Mouse (Mus musculus) lung, postnatal 14 days (tissue): ENCODE data around the gene Vps37b.

Experiments used
- DNase-seq: peaks from one replicate; pipeline ENCODE4 v3.0.0; 2021

Gene Vps37b

DNA sequence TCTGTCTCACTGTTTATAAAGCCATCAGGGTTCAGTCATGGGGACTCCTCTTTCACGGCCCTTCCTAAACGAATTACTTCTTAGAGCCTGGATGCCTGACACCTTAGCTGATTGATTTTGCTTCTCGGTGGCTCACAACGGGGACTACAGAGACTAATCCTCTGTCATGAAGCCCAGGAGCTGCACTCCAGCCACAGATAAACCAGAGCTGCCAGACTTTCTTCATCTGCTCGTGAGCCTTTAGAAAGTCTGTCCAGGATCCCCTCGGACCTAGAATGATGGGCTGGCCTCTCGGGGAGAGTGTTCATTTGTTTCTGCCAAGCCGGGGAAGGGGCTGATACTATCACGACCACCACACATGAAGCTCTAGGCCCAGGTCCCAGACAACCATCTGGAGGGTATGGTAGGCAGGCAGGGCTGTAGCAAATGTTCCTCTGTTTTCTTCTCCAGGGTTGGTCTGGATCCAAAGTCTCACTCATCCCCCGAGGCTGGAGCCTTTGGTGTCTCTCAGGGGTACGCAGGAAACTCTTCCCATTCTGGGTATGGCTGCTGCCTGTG, 13.5 kb upstream of the Vps37b start:
- DNase-seq: no peak

DNA sequence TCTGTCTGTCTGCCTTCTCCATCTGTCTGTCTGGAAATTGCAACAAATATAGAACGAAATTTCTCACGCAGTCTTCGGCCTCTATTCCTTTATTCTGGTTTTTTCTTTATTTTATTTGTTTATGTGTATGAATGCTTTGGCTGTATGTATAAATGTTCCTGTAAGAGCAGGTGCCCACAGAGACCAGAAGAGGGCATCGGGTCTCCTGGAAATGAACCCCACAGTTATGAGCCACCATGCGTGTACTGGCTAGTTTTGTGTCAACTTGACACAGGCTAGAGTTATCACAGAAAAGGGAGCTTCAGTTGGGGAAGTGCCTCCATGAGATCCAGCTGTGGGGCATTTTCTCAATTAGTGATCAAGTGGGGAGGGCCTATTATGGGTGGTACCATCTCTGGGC, 11.9 kb upstream of the Vps37b start:
- no peak for DNase-seq

DNA sequence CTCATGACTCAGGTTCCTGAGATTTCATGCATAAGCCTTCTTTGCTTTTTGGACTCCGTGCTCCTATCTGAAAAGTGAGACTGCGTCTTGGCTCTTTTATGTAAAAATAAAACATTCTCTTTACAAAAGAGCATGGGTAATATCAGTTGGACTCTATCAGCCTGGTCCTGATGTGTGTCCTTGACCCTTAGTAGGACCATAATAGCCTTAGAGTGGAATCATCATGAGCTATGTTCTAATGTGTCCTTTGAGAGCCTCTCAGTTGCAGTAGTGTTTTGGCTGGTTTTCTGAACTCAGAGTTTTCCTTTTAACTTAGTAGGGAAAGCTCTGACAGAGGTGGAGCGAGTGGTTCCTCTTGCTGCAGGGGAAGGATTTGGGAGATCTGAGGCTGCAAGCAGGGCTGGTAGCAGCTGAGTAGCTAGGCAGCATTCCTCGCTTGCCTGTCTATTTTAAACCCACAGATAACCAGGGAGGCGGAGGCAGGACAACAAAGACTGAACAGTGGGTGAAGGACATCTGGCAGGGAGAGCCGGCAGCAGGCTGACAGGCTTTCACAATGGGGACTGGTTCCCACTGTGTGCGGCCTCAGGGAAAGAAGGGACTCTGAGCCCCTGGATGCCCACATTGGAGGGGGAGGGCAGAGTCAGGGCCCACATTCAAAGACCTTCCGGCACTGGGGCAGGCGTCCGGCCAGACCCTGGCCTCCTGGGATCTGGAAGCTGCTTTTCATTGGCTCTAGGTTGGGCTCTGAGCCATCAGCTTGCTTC, 11.3 kb upstream of the Vps37b start:
- DNase-seq: no peak

DNA sequence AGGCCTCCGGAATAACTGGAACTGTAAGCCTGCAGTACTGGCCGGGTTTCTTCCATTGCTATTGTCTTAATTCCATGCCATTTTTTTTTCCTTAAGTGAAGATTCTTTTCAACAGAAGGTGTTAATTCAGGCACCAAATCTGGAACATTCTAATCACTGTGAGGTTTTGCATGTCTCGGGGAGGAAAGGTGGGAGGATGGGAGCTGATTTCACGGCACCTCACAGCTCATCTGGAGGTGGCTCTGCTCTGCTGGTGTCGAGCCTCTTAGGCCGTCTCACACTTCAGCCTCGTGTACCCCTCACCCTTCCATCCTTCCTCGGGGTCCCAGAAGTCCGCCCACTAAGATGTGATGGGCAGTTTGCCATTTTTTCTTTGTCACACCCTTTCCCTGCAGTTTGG, 9.0 kb upstream of the Vps37b start:
- no peak for DNase-seq

DNA sequence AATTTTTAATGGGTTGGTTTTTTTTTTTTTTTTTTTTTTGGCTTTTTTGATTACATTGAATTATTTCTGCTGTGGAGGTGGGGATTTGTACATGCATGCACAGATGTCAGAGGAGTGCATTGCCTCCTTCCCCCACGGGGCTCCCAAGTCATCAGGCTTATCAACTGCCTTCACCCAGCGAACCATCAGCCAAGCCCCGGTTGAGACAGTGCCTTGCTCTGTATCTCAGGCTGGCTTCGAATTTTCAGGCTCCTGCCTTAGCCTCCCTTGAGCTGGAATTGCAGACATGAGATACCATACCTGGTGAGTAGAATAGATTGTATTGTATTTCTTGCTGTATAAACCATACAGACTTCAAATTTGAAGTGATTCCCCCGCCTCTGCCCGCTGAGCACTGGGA, 7.5 kb upstream of the Vps37b start:
- no peak for DNase-seq

DNA sequence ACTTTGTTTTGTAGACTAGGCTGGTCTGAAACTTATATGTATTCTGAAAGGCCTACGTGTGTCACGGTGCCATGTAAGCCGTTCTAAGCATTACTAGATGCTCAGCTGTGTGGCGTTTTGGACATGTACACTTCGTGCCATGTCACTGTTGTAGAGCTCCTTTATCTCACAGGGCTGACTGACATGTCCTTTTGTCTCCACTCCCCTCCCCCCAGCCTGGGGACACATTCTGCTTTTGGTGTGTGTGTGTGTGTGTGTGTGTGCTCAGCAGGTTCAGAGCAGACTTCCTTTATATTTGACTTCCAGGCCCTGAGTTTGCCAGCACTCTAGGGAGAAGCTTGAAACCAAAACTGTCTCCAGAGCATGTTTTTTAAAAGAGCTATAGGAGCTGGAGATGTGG, 4.8 kb upstream of the Vps37b start:
- DNase-seq: no peak

DNA sequence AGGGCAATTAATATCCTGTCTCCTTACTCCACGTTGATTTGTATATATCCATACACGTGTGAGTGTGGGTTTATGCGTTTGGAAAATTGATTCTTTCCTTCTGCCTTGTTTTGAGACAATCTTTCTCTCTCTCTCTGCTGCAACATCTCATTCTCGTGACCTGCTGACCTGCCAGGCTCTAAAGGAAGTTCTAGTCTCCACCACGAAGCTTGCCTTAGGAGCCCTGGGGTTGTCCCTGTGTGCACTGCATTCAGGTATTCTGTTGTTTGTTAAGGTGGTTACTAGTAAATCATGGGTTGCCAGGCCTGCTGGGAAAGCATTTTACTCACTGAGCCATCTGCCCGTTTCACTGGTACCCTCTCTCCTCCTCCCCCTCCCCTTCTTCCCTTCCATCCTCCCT, 4.3 kb upstream of the Vps37b start:
- DNase-seq: no peak

DNA sequence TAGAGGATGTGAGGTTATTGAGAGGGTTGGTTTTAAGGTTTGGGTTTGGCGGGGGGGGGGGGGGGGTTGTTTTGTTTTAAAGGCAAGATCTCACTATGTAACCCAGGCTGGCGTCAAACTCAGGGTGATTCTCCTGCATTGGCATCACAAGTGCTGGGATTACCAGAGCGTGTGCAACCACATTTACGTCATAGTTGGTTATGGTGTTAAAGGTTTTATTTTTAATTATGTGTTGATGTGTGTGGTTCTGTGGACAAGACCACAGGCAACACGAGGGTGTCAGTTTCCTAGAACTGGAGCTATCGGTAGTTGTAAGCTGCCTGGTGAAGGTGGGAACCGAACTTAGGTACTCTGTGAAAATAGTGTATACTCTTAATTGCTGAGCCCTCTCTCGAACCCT, 3.7 kb upstream of the Vps37b start:
- DNase-seq: no peak

DNA sequence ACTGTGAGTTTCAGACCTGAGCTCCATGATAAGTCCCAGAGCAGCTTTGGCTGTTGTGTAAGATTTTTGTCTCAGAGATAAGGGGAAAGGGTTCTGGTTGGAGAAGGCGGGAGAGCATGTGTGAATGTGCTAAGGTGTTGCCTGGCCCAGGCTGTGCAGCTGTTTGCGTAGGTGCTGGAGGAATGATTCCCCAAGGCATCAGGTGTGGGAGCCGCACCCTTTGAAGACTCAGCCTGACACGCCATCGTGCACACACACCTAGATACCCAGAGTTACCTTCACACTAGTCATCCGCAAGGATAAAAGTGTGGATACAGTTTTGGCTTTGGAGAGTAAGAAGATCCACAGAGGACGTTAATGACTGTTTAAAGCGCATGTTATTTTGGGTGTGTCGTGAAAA, 3.3 kb upstream of the Vps37b start:
- no peak for DNase-seq

DNA sequence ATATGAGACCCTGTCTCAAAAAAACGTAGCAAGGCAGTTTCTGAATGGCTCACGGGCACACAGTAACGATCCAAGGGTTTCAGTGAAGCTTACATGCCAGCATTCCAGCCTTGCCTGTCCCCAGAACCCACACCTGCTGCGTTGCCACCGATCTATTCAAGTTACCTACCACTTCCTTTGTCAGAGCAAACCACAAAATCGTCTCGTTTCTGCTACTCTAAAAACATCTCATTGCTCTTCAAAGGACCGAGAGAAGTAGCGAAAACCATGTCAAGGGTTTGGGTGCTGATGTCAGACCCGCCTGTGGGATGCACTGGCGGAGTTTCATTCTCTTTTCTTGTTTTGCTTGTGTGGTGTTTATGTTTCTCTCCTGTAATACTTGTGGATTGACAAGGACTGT, 2.4 kb upstream of the Vps37b start:
- DNase-seq: no peak

DNA sequence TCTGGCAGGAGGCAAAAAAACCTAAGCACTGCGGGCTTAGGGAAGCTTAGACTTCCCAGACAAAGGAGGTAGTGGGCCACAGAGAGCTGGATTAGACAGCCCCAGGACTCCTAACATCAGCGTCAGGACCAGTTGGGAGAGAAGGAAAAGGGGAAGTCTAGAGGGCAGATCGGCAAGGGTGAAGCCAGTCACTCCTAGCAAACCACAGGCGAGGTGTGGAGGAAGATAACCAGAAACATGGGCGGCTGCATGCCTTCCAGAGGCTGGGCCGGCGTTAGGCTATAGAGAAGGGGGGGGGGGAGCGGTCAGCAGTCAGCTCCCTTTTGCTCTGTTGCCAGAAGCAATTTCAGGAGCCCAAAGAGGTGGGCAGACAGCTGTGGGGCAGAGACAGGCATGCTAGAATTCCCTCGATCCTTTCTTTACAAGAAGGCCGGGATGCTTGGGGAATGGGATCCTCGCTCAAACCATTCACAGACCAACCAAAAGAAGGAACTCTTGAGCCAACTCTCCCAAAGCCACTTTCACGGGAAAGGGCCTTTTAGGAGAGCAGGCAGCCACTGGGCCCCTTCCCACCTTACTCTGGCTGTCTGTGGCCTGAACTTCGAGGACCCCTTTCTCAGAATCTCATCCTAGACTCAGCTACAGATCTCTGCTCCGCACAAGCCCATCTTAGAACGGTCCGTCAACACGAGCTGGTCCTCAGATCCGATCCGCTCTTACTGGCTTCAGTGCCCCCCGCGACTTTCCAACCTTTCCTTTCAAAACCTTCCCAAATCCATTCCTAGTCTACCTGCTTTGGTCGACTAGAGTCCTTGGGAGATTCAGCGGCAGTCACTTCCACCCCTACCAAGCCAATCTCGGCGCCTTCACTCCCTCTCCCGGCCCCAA, 758 bp downstream of the Vps37b start:
- no peak for DNase-seq

DNA sequence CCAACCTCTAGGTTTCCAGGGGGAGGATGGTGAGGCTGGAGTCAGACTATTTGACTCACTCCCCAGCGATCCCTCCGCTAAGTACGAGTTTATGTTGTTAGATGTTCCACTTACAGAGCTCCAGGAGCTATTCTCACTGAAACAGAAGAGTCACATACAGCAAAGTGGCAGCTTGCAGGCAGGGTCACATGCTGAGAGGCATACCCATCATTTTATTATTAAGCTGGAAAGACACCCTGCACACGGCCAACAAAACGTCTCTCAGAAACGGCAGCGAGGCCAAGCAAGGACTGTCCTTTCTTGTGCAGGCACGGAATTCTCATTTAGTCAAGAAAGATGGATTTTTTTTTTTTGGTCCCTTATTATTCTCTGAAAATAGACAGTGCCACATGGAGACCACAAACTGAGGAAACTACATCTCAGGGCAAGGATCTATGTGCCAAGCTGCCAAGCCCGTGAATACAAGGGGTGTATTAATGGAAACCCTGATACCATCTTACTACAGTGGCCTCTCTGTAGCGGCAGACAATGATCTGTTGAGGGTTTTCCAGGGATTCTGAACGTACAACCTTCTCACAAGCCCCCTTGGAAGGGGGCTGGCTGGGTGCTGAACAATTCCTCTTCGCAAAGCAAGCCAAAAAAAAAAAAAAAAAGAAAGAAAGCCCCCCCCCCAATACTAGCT, 1.5 kb downstream of the Vps37b start:
- no peak for DNase-seq

DNA sequence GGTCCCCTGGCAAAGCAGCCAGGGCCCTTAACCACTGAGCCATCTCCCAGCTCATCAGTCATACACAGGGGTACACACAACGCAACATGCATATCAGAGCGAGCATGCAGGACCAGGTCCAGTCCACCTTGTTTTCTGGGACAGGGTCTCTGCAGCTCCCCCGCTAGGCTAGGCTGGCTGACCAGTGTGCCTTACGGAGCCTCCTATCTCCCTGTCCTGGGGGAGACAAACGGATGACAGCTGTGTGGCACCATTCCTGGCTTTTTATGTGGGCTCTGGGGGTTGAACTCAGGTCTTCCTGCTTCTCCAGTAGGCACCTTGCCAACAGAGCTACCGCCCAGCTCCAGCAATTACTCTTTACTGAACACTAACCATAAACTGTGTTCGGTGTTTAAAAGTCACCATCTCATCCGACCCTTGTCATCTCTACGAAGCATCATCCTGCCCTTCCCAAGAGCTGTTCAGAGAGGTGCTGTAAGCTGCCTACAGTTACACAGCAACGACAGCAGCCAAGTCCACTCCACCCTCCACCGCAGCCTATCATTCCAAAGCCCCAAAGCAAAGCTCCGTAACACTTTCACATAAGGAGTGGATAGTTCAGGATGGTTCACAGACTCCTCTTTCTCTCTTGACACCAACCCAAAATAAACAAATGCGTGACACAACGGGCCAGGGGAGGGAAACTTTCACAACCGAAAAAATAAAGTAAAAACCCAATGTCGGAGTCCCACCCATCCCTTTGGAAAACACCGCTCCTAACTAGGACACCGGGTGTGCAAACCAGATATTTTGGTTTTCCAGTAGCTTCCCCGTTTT, 2.6 kb downstream of the Vps37b start:
- DNase-seq: no peak

DNA sequence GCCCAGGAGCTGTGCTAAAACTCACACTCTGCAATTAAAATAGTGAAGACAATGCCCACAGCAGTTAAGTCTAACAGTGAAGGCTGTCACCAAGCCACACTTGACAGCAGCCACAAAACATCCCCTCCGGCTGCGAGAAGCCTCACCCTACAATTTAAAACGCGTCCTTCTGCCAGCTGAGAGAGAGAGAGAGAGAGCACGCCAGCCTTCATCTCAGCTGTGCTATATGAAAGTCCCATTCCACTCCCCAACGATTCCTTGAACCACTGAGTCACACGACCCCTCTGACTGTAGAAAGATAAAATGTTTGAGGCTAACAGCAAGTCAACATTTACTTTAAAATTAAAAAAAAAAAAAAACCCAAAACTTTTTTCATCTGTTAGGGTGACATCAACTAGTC, 3.4 kb downstream of the Vps37b start:
- no peak for DNase-seq

DNA sequence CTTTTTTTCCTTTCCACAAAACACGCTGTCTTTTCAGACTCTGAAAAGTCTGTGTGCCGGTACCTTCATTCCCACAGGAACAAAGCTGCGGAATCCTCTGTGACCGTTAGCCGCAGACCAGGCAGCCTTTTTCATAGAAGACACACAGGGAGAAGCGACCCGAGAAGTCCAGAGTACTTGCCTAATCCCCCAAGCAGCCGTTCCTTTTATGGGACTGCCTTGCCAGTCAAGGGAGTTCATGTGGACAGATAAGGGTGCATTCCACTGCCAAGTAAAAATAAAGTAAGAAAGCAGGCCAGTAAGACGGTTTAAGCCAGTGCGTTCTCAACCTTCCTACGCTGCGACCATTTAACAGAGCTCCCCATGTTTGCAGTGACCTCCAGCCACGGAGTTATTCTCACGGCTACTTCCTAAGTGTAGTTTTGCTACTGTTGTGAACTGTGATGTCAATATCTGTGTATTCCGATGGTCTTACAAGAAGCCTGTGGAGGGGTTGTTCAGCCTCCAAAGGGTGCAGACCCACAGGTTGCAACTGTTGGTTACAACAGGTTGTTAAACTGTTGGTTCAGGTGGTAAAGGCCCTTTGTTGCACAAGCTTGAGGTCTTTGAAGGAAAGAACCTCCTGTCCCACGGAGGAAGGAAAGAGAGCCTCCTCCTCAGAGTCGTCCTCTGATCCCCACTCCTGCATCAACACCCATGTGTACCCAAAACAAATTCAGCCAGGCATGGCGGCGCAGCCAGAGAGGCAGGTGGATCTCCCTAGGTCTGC, 4.2 kb downstream of the Vps37b start:
- DNase-seq: no peak

DNA sequence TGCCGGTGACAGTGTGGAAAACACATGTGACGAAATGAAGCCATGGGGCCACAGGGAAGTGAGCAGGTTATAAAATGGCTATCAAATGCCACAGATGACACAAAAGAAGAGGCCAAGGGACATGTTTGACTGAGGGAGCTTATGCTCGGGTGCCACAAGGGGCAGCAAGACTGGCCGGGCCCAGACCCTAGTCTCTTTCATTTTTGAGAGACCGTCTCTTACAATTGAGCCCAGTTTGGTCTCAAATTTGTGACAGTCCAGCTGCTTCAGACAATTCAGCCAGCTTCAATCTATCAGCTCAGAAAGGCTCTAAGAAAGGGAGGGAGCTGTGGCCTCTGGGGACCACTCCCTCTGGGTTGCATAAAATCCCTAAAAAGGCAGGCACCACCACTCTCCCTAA, 5.5 kb downstream of the Vps37b start:
- no peak for DNase-seq

DNA sequence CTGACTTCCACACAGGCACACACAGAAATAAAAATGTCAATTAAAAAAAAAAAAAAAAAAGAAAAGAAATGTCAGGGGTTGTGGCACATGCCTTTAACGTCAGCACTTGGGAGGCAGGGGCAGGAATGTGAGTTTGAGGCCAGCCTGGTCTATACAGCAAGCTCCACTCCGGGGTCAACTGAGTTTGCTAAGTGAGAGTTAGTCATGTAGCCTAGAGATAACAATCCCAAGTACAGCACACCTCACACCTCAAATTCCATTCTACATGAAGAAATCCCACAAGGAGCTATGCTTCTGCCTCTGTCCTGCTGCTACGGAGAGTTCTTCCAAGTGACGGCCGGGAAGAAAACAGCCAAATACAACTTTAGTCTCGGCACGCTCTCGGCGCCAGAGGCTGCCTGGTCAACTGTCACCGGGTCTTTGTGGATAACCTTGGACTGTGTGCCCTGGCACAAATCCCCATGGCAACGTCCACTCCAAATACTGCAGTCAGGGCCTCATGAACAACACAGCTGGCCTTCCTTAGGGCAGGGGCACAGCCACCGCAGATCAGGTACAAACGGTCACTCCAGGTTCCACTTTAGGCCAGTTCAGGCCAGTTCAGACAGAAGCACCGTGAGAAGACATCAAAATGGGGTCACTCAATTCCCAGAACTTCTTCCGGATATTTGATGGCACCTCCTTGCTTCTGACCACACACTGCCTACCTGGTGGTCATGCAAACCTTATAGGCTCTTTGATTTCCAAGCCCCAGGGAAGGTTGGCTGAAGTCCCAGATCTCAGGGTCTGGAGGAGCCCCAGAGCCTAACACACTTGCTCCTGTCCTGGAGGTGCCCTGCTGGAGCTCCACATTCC, 6.3 kb downstream of the Vps37b start:
- no peak for DNase-seq

DNA sequence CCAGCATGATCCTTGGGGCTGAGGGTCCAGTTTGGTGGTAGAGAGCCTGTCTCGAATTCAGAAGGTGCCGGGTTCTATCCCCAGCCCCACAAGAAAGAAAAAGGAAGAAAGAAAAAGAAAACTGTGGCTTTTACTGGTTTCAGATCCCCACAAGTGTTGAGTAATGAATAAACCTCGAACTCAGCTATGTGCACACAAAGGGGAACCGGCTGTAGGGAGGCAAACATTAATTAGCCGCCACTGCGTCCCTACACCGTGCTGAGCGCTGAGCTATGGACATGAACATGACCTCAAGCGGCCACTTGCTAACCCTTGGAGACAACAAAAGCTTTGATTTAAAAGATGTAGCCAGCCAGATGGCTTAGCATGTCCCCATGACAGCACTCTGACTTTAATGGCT, 6.9 kb downstream of the Vps37b start:
- no peak for DNase-seq

DNA sequence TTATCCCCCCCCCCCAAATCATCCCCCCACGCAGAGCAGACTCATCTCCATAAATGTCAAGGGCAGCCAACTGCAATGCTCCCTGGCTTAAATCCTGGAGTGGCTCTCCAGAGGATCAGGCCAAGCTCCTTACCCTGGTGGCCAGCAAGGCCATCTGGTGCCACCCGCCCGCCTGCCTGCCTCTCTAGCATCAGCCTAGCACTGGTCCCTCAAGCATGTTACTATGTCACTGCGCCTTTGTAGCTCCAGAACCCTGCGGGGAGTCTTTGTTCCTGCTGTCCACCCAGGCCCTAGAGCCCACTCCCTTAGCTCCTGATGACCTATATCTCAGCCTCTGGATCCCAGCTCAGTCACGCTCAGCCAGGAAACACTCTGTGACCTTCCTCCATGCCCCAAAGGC, 7.4 kb downstream of the Vps37b start:
- DNase-seq: no peak

DNA sequence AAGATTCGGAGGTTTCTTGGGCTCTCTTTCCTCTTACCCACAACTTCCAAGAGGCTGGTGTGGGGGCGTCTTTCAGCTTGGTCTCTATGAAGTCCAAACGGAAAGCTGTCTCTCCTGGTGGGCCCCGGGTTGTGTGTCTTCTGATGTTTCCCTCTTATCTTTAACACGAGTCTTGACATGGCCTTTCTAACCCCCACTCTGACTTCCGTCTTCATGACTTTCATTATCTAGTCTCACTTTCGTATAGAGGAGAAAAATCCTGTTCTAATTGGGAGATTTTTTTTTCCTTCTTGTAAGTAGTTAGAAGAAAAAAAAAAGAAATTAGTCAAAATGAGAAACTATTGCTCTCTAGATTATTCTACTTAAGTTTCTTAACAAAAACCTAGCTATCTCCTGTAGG, 9.7 kb downstream of the Vps37b start:
- DNase-seq: no peak

DNA sequence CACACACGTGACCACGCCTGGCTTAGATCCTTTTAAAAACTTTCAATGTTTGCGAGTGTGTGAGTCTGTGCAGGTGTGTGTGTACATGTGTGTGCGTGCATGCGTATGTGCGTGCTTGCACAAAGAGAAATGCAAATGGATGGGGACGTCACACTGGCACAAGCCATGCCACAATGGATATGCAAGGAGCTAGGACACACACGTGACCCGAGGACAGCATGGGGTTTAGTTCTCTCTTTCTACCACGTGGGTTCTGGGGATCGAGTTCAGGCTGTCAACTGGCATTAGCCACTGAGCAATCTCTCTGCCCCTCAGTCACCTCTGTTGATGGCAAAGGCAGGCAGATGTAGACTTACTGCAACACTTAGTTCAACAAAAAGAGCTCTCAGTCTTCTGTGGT, 10.4 kb downstream of the Vps37b start:
- DNase-seq: no peak
